Comparison of ENCODE assay signal across 11 mouse cellular contexts in the genomic region with DNA sequence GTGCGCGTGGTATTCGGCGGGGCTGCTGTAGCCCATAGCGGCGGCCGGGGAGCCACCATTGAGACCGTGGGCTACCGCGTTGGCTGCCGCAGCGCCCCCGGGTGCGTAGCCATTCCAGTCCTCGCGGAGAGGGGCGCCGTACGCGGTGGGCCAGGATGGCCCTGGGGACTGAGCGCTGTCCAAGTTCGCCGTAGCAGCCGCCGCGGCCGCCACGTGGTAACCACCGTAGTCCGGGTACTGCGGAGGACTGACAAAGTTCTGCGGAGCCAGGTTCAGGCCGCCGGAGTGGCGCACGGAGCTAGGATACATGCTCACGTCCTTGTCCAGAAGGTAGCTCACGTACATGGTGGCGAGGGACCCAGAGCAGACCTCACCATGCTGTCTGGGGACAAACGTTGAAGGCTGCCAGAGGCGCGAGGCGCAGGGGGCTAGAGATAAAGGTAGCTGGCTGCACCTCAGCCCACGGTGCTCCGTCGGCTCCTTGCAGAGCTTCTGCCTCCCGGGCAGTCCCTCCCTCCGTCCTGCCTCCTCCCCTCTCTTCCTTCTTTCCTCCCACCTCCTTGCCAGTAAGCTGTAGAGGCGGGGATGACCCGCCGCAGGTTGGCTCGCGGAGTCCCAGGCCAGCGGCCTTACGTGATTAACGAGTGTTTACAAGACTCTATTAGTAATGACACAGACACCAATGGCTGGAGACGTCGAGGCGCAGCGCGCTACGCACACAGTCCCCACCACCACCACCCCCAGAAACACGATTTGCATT. TPM values are rescaled to one million over a fixed set of nuclear protein-coding genes. Genes with fewer than 3 reads are reported as not detected.
DNase-seq lines count a peak whose midpoint lies in the region; ATAC-seq and TF ChIP-seq lines count a peak whose summit lies in the region.
"Had no signal": no experiment of that assay in that cellular context is flagged by ENCODE, and none has a peak within 500 bp of the region (broad histone marks: within the 10 kb centered on the region; RNA-seq: fewer than 3 reads in every experiment).

Gene Cdx2, minus strand, starts transcription at position 633 of the 760 bp plus-strand sequence.

- peak within 1 kb of the TSS; percentile 16; the same call in 1 of the 2 replicates for H3K4me2 ChIP-seq in heart, embryonic 14.5 days (ENCODE audit: low read length)
- H3K4me2 ChIP-seq in hindbrain, postnatal 0 days (ENCODE audit: low read depth, low read length) = no peak within 1 kb of the TSS
- no peak within 1 kb of the TSS for H3K4me2 ChIP-seq in midbrain, embryonic 16.5 days (ENCODE audit: low read length)

- no peaks in the 10 kb centered on the region for H3K9me3 ChIP-seq in heart, embryonic 14.5 days (ENCODE audit: control insufficient read depth, low read length)
- no peaks in the 10 kb centered on the region for H3K9me3 ChIP-seq in hindbrain, postnatal 0 days (ENCODE audit: low read length)
- no peaks in the 10 kb centered on the region for H3K9me3 ChIP-seq in midbrain, embryonic 16.5 days (replicated peaks; ENCODE audit: control insufficient read depth, low read length, poor library complexity, severe bottlenecking)

- peaks cover 2 to 8% of the 10 kb centered on the region in 2 experiments; a peak in 3 of 4 replicates for H3K4me1 ChIP-seq in heart, embryonic 14.5 days (ENCODE audit: control insufficient read depth in 2 of 2, insufficient read depth in 2 of 2, low read length in 2 of 2)
- no peaks in the 10 kb centered on the region for H3K4me1 ChIP-seq in hindbrain, postnatal 0 days (ENCODE audit: insufficient read depth, low read length)
- peaks cover 7% of the 10 kb centered on the region; the same call in 1 of the 2 replicates for H3K4me1 ChIP-seq in midbrain, embryonic 16.5 days (ENCODE audit: control insufficient read depth, insufficient read depth, low read length)

- WGBS in heart, embryonic 14.5 days = under 1% methylated on average over 61 of the region's 63 CpGs
- WGBS in hindbrain, postnatal 0 days = under 1% methylated on average over 63 of the region's 63 CpGs
- WGBS in midbrain, embryonic 16.5 days = under 1% methylated on average over 63 of the region's 63 CpGs

- TF ChIP-seq CTCF in hindbrain, postnatal 0 days (IDR thresholded peaks at IDR 0.05; ENCODE audit: low read depth) = no peak

- no peak for ATAC-seq in heart, embryonic 14.5 days (ENCODE audit: insufficient number of reproducible peaks, insufficient read depth, low FRiP score, low read depth)
- ATAC-seq in hindbrain, postnatal 0 days = no peak; the same call in 1 of the 2 replicates
- peak; percentile 36; the same call in 1 of the 2 replicates for ATAC-seq in midbrain, embryonic 16.5 days

- H3K27me3 ChIP-seq in heart, embryonic 14.5 days (ENCODE audit: control insufficient read depth, insufficient read depth, low read length) = peaks cover 100% of the 10 kb centered on the region
- peaks cover 99% of the 10 kb centered on the region for H3K27me3 ChIP-seq in hindbrain, postnatal 0 days (ENCODE audit: insufficient read depth, low read length)
- peaks cover 96% of the 10 kb centered on the region for H3K27me3 ChIP-seq in midbrain, embryonic 16.5 days (ENCODE audit: control insufficient read depth, insufficient read depth, low read depth, low read length)

- no peak for DNase-seq in heart, adult 8-10 months (ENCODE audit: low spot score)
- DNase-seq in R1 (ENCODE audit: low read depth, low spot score) = peak; percentile 73
- DNase-seq in hindbrain, postnatal 0 days (ENCODE audit: low spot score) = no peak
- no peak for DNase-seq in natural killer cell, adult 2 months (ENCODE audit: low spot score in 2 of 2)
- no peak for DNase-seq in ovary, adult 18-20 months (ENCODE audit: low spot score)
- no peak for DNase-seq in spleen, adult 18-20 months
- DNase-seq: retina, postnatal 1 day had no signal

- H3K27ac ChIP-seq in heart, embryonic 14.5 days (replicated peaks in 1 of 2; ENCODE audit: control insufficient read depth in 1 of 2, insufficient read depth in 1 of 2, low read depth in 2 of 2, low read length in 2 of 2) = no peak within 1 kb of the TSS
- no peak within 1 kb of the TSS for H3K27ac ChIP-seq in hindbrain, postnatal 0 days
- no peak within 1 kb of the TSS for H3K27ac ChIP-seq in midbrain, embryonic 16.5 days (ENCODE audit: low read length)
- H3K27ac ChIP-seq: liver, embryonic 14.5 days had no signal

- no peaks in the 10 kb centered on the region for H3K36me3 ChIP-seq in heart, embryonic 14.5 days (ENCODE audit: control insufficient read depth, insufficient read depth, low read length)
- no peaks in the 10 kb centered on the region for H3K36me3 ChIP-seq in hindbrain, postnatal 0 days (ENCODE audit: insufficient read depth, low read length)
- H3K36me3 ChIP-seq in midbrain, embryonic 16.5 days (ENCODE audit: control insufficient read depth, insufficient read depth, low read length) = no peaks in the 10 kb centered on the region

- no peak within 1 kb of the TSS for H3K9ac ChIP-seq in heart, embryonic 14.5 days (ENCODE audit: low read length)
- H3K9ac ChIP-seq in hindbrain, postnatal 0 days (replicated peaks; ENCODE audit: low read length) = no peak within 1 kb of the TSS
- H3K9ac ChIP-seq in midbrain, embryonic 16.5 days (ENCODE audit: low read depth, low read length) = no peak within 1 kb of the TSS
- H3K9ac ChIP-seq: liver, embryonic 14.5 days had no signal

- 0 out of 4 replicates have a peak within 1 kb of the TSS, but pooled peaks of 1 of the 2 experiments have one; percentile 19 for H3K4me3 ChIP-seq in heart, embryonic 14.5 days (ENCODE audit: control insufficient read depth in 1 of 2, insufficient read depth in 1 of 2, low read depth in 1 of 2, low read length in 2 of 2)
- H3K4me3 ChIP-seq in hindbrain, postnatal 0 days (ENCODE audit: low read length) = peak within 1 kb of the TSS; percentile 7
- no peak within 1 kb of the TSS for H3K4me3 ChIP-seq in midbrain, embryonic 16.5 days (ENCODE audit: low read depth, low read length)

RNA-seq across cellular contexts. Expression of gene Cdx2, which starts in this region (rescaled TPM):
- polyA plus RNA-seq in heart, embryonic 14.5 days (2014; fragmentation: Nextera tagmentation; extraction: Ambion mirVana) = not detected in 2 replicates
- total RNA-seq in heart, adult 8-10 months (2022) = not detected
- not detected in 2 replicates for total RNA-seq in hindbrain, postnatal 0 days (2014; rRNA removed)
- polyA plus RNA-seq in hindbrain, postnatal 0 days (2015; fragmentation: Nextera tagmentation; extraction: Ambion mirVana) = not detected in 2 replicates
- polyA plus RNA-seq in midbrain, embryonic 16.5 days (2015; fragmentation: Nextera tagmentation; extraction: Ambion mirVana) = not detected in 2 replicates
- total RNA-seq: gastrocnemius, adult 18-20 months had no signal
- polyA plus RNA-seq: liver, embryonic 14.5 days had no signal

Comparison
In these comparisons a context has a peak if more than half of its experiments do, and no peak if none do; other contexts are left out.
1. Peak in ATAC-seq in midbrain, embryonic 16.5 days; RNA of the gene not detected or under 1 TPM.